Mouse (Mus musculus) liver, embryonic 16.5 days (tissue): Measurements from ENCODE around the gene Gm42906. TPM values are rescaled to one million over a fixed set of nuclear protein-coding genes. Genes with fewer than 3 reads are reported as not detected.

Source experiments
- polyA plus RNA-seq: library from polyadenylated mRNA; unstranded; fragments of >200 nt; fragmentation: Nextera tagmentation; extraction: Ambion mirVana; gene quantifications from 2 replicates; pipeline ENCODE4 v1.2.1, GENCODE M21; 2015

The Gm42906 gene
- polyA plus RNA-seq, 1 experiment from 2014 or later = not detected

Other genes with a start within 250 kb of the Gm42906 start
- gene Stard13, start 194.3 kb downstream of the Gm42906 start, polyA plus RNA-seq = 0.98 and 1.4 TPM in 2 replicates
- not detected in 2 replicates for gene Vmn2r18, start 177.9 kb upstream of the Gm42906 start, polyA plus RNA-seq
- 33.6 and 37.3 TPM in 2 replicates for gene Rfc3, start 223.1 kb upstream of the Gm42906 start, polyA plus RNA-seq